Mouse (Mus musculus): ENCODE results near the gene Vps13d. TPM values are rescaled to one million over a fixed set of nuclear protein-coding genes. Genes with fewer than 3 reads are reported as not detected.

Gene Vps13d
- total and polyA plus RNA-seq, 3 experiments, result 9.4 to 9.8 (median 9.7) TPM

DNA sequence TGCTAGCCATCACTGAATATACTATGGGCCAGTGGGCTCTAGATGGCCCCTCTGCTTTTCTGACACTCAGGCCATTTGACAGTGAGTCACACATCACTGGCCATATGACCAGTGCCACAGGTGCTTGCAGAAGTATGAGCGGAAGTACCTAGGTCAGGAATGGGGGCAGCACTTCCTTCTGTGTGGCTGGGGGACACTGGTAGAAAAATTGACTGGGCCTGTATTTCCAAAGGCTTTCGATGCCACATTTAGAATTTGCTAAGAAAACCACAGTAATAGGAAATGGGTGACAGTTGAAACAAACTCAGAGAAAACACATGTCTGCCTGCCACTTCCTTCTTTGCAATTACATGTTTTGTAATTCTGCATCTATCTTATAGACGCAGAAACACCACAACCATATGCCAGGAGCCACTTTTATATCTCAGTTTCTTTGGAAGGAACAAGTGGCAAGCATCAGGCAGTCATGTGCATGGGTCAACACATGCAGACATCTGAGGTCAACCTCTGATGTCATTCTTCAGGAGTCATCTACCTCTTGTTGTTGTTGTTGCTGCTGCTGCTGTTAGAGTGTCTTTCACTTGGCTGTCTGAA lies 175.6 kb downstream of the Vps13d start:
- Histone ChIP-seq H3K36me3 (replicated peaks in 1 of 2; ENCODE audit: control insufficient read depth in 1 of 2, insufficient read depth in 1 of 2, low read length in 1 of 2) (peaks cover 12 to 51% of the 10 kb centered on the region in 2 experiments), H3K4me1 (ENCODE audit: control insufficient read depth in 1 of 2, insufficient read depth in 2 of 2) (peaks cover 0 to 23% of the 10 kb centered on the region in 2 experiments; a peak in 2 of 4 replicates), H3K4me3 (replicated peaks in 1 of 3; ENCODE audit: low read depth in 2 of 3, low read length in 2 of 3, poor library complexity in 1 of 3) (no peak overlapping the region), H3K4me2 (ENCODE audit: insufficient read depth, low read depth, poor library complexity, severe bottlenecking) (no peak overlapping the region), H3K27ac (ENCODE audit: insufficient read depth, low read depth) (no peak overlapping the region), H3K27me3 (replicated peaks) (no peaks in the 10 kb centered on the region), H3K9me3 (replicated peaks; ENCODE audit: low read length) (no peaks in the 10 kb centered on the region), H3K79me2 (replicated peaks; ENCODE audit: control insufficient read depth, extremely low read depth, insufficient read depth, poor library complexity, severe bottlenecking) (no peaks in the 10 kb centered on the region), H3K9ac (ENCODE audit: insufficient read depth, low read depth) (no peak overlapping the region)
- dilution Hi-C loops (cut with MboI; ENCODE audit: extremely low pct_ligation_motif_present, extremely low pct_unique_long_range_greater_than_20kb, low sequenced_read_pairs) (no loop called here), in situ Hi-C loops (cut with MboI; ENCODE audit: low pct_ligation_motif_present, low pct_unique_long_range_greater_than_20kb, low sequenced_read_pairs) (no loop called here)
- DNase-seq (ENCODE audit: extremely low read depth), result no peak
- TF ChIP-seq ZNF384 (IDR thresholded peaks at IDR 0.05; ENCODE audit: low read depth, low read length) (no peak), ZKSCAN1 (IDR thresholded peaks at IDR 0.05; ENCODE audit: borderline replicate concordance, low read depth, low read length) (no peak), MEF2A (IDR thresholded peaks at IDR 0.05; ENCODE audit: borderline replicate concordance, low read depth, low read length) (no peak), PAX5 (IDR thresholded peaks at IDR 0.05; ENCODE audit: low read length) (no peak), CHD2 (IDR thresholded peaks at IDR 0.05; ENCODE audit: low read length) (no peak), ETS1 (conservative IDR thresholded peaks at IDR 0.05; ENCODE audit: low read depth, low read length) (no peak), MXI1 (IDR thresholded peaks at IDR 0.05; ENCODE audit: low read depth, low read length) (no peak), CTCF (conservative IDR thresholded peaks at IDR 0.05 in 1 of 2, IDR thresholded peaks at IDR 0.05 in 1 of 2; ENCODE audit: low read depth in 2 of 2, low read length in 2 of 2) (no peak), E2F4 (IDR thresholded peaks at IDR 0.05; ENCODE audit: insufficient replicate concordance, low read depth, low read length) (no peak), GABPA (IDR thresholded peaks at IDR 0.05; ENCODE audit: insufficient replicate concordance, low read depth, low read length) (no peak), USF2 (conservative IDR thresholded peaks at IDR 0.05; ENCODE audit: low read depth, low read length) (no peak), ZC3H11A (IDR thresholded peaks at IDR 0.05; ENCODE audit: low read depth, low read length) (no peak), BHLHE40 (IDR thresholded peaks at IDR 0.05; ENCODE audit: low read depth, low read length) (no peak), MYC (IDR thresholded peaks at IDR 0.05; ENCODE audit: low read depth, low read length) (no peak), POLR2AphosphoS2 (IDR thresholded peaks at IDR 0.05; ENCODE audit: low read depth, low read length) (no peak), IRF4 (IDR thresholded peaks at IDR 0.05; ENCODE audit: low read depth, low read length) (no peak), EP300 (IDR thresholded peaks at IDR 0.05; ENCODE audit: low read length) (no peak), HCFC1 (IDR thresholded peaks at IDR 0.05; ENCODE audit: low read depth, low read length) (no peak), SMC3 (IDR thresholded peaks at IDR 0.05; ENCODE audit: low read depth, low read length) (no peak)

DNA sequence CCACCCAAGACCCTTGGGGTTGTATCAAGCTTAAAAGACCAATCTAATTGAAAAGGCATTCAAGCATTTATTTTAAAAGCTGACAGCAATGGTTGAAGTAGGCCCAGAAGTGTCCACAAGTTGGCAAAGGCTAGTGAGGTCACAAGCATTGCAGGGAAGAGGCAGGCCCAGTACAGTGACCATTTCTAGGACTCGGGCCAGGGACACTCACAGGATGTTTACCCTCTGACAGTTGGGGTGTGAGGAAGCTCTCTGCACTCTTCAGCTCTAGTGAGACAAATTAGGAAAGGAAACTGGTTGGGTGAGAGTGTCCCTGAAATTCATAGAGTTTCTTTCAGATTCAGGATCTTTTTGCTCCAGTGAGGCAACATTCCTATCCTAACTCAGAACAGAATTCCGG lies 177.1 kb downstream of the Vps13d start:
- no peak overlapping the region for H3K9ac ChIP-seq (ENCODE audit: insufficient read depth, low read depth)
- dilution Hi-C loops (cut with MboI; ENCODE audit: extremely low pct_ligation_motif_present, extremely low pct_unique_long_range_greater_than_20kb, low sequenced_read_pairs) (no loop called here), in situ Hi-C loops (cut with MboI; ENCODE audit: low pct_ligation_motif_present, low pct_unique_long_range_greater_than_20kb, low sequenced_read_pairs) (no loop called here)
- H3K9me3 ChIP-seq (replicated peaks; ENCODE audit: low read length), result no peaks in the 10 kb centered on the region
- H3K4me2 ChIP-seq (ENCODE audit: insufficient read depth, low read depth, poor library complexity, severe bottlenecking), result no peak overlapping the region
- H3K27ac ChIP-seq (ENCODE audit: insufficient read depth, low read depth), result no peak overlapping the region
- peaks cover 14 to 52% of the 10 kb centered on the region in 2 experiments for H3K36me3 ChIP-seq (replicated peaks in 1 of 2; ENCODE audit: control insufficient read depth in 1 of 2, insufficient read depth in 1 of 2, low read length in 1 of 2)
- H3K27me3 ChIP-seq (replicated peaks), result no peaks in the 10 kb centered on the region
- H3K4me3 ChIP-seq (replicated peaks in 1 of 3; ENCODE audit: low read depth in 2 of 3, low read length in 2 of 3, poor library complexity in 1 of 3), result no peak overlapping the region
- H3K4me1 ChIP-seq (ENCODE audit: control insufficient read depth in 1 of 2, insufficient read depth in 2 of 2), result peaks cover 5 to 37% of the 10 kb centered on the region in 2 experiments
- no peak for DNase-seq (ENCODE audit: extremely low read depth)
- no peaks in the 10 kb centered on the region for H3K79me2 ChIP-seq (replicated peaks; ENCODE audit: control insufficient read depth, extremely low read depth, insufficient read depth, poor library complexity, severe bottlenecking)
- TF ChIP-seq PAX5 (IDR thresholded peaks at IDR 0.05; ENCODE audit: low read length) (no peak), ZKSCAN1 (IDR thresholded peaks at IDR 0.05; ENCODE audit: borderline replicate concordance, low read depth, low read length) (no peak), BHLHE40 (IDR thresholded peaks at IDR 0.05; ENCODE audit: low read depth, low read length) (no peak), E2F4 (IDR thresholded peaks at IDR 0.05; ENCODE audit: insufficient replicate concordance, low read depth, low read length) (no peak), UBTF (IDR thresholded peaks at IDR 0.05; ENCODE audit: low read depth, low read length) (no peak), NELFE (IDR thresholded peaks at IDR 0.05; ENCODE audit: low read depth, low read length) (no peak), IRF4 (IDR thresholded peaks at IDR 0.05; ENCODE audit: low read depth, low read length) (no peak), JUN (IDR thresholded peaks at IDR 0.05; ENCODE audit: insufficient read depth, low read depth, low read length) (no peak), MEF2A (IDR thresholded peaks at IDR 0.05; ENCODE audit: borderline replicate concordance, low read depth, low read length) (no peak), GABPA (IDR thresholded peaks at IDR 0.05; ENCODE audit: insufficient replicate concordance, low read depth, low read length) (no peak), MAZ (IDR thresholded peaks at IDR 0.05; ENCODE audit: low read depth, low read length) (no peak), USF1 (IDR thresholded peaks at IDR 0.05; ENCODE audit: low read depth, low read length) (no peak), ELF1 (IDR thresholded peaks at IDR 0.05; ENCODE audit: low read depth, low read length) (no peak), SIN3A (IDR thresholded peaks at IDR 0.05; ENCODE audit: low read length) (no peak), USF2 (conservative IDR thresholded peaks at IDR 0.05; ENCODE audit: low read depth, low read length) (no peak), SMC3 (IDR thresholded peaks at IDR 0.05; ENCODE audit: low read depth, low read length) (no peak), ZMIZ1 (IDR thresholded peaks at IDR 0.05; ENCODE audit: low read depth, low read length) (no peak), TBP (conservative IDR thresholded peaks at IDR 0.05; ENCODE audit: low read depth, low read length) (no peak)

All from CH12.LX (cell line).